Mouse (Mus musculus): ENCODE measurements around the gene Wnt9b. TPM values are rescaled to one million over a fixed set of nuclear protein-coding genes. Genes with fewer than 3 reads are reported as not detected.

Gene Wnt9b
- polyA plus RNA-seq (2021; fragmentation: Nextera tagmentation) = 0.08 and 0.11 TPM in 2 replicates
- long read RNA-seq, experiment 1 = 0 reads
- long read RNA-seq, experiment 2 = 0 reads

DNA sequence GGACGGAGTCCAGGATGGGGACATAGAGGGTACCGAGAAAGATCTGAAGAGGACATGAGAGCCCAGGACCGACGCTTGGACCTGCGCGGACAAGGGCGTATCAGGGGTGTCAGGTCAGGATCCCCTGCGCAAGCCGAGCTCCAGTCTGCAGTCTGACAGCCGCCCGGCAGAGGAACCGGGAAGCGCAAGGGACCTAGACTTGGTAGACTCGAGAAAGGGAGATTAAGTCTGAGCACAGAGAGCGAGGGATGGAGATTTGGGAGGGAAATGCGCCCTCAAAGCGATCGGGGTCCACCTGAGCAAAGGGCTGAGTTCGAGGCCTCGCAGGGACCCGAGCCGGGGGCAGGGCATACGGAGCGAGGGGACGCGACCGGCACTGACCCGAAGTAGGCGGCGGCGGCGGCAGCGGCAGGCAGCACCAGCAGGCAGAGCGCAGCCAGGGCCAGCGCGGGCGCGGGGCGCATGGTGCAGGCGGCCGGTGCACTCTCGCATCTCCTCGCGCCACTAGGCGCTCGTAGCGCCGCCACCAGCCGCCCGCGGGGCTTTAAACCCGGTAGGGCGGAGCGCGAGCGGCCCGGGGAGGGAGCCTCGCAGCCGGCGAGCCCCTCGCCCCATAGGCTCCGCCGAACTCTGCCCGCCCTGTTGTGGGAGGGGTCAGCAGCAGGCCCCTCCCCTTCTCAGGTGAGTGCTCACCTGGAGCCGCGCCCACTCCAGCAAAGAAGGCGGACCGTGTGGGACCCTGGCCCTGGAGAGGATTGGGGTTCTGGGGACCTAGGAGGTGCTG lies at the start of gene Wnt9b:
Gene Wnt9b (minus strand): TSS at position 516 of the 784 bp plus-strand sequence.

DNA sequence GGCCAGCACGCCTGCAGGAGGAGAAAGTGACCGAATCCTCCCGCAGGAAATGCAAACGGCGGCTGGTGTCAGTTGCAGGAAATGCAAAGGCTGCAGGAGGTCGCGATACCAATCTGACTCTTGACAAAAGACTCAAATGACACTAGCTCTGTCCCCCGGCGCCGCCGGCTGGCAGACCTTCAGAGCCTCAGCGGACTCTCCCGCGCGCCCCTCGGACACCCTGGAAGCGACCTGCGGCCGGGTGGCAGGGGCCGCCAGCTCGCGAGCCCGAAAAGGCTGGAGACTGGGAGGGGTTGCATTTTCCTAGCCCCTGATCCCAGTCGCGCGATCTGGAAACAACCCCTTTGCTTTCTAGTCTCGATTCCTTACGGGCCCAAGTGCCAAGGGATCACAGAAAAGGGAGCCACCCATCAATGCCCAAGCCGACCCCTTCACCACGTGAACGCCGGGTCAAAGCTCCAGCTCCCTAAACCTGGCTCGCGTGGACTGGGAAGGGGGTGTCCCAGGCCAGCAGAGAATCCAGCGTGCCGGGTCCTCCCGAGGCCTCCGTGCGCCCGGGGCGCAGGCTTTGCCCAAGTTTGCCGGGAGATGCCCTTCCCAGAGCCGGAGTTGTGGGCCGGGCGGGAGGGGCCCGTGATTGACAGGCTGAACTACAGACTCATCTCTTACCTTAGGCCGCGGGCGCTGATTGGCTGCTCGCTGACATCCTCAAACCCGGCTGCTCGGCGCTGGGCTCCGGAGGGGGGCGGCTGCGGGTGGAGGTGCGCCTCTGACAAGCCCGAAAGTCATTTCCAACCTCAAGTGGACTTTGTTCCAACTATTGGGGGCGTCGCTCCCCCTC lies 24.0 kb upstream of the Wnt9b start, which contains the start of gene Wnt3:
Gene Wnt3 (plus strand): TSS at position 764 of the 841 bp plus-strand sequence.

DNA sequence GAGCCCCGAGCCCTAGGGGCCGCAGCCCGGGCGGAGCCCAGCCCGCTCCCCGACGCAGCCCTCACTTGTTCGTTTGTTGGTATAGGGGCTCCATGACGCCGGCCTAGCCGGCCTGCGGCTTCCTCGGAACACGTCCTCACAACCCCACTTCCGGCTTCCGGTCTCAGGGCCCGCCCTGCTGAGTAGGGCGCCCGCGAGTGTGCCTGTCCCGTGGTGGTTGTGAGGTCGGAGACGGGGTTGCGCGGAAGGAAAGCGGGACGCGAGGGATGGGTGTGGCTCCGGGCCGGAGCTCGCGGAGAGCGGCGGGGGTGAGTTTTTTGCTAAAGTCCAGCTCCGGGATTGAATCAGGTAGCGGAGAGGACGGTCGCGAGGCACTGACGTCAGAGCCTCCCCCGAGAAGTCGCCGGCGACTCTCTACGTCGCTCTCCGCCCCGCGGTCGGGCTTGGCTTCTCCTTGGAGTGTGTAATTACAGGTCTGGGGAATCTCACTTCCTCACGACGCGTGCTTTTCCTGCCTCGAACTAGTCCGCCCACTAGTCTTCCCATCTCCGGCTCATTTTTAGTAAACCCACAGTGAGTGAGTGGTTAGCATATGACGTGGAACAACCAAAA lies 52.0 kb downstream of the Wnt9b start, which contains the start of gene Gosr2:
Gene Gosr2 (minus strand): TSS at position 334 of the 612 bp plus-strand sequence.

Other genes with a start within 250 kb of the Wnt9b start
- not detected in 2 replicates for gene Lrrc37a, start 245.2 kb downstream of the Wnt9b start, polyA plus RNA-seq (2021; fragmentation: Nextera tagmentation)
- gene Gm884, start 128.7 kb downstream of the Wnt9b start, polyA plus RNA-seq (2021; fragmentation: Nextera tagmentation) = not detected in 2 replicates
- gene Lyzl6, start 110.9 kb downstream of the Wnt9b start, polyA plus RNA-seq (2021; fragmentation: Nextera tagmentation) = not detected in 2 replicates
- 222 and 260 TPM in 2 replicates for gene Rprml, start 100.3 kb downstream of the Wnt9b start, polyA plus RNA-seq (2021; fragmentation: Nextera tagmentation)
- gene Gosr2, start 51.9 kb downstream of the Wnt9b start, polyA plus RNA-seq (2021; fragmentation: Nextera tagmentation) = 54.8 and 62.7 TPM in 2 replicates
- gene Wnt3, start 24.3 kb upstream of the Wnt9b start, polyA plus RNA-seq (2021; fragmentation: Nextera tagmentation) = 1.9 and 2.3 TPM in 2 replicates
- gene Nsf, start 204.2 kb upstream of the Wnt9b start, polyA plus RNA-seq (2021; fragmentation: Nextera tagmentation) = 294 TPM in 2 replicates
- 35.7 and 37.9 TPM in 2 replicates for gene Arf2, start 216.9 kb upstream of the Wnt9b start, polyA plus RNA-seq (2021; fragmentation: Nextera tagmentation)